Mouse (Mus musculus): ENCODE data around the gene Pde4d. TPM values are rescaled to one million over a fixed set of nuclear protein-coding genes. Genes with fewer than 3 reads are reported as not detected.

Pde4d gene
- polyA plus RNA-seq, 1 experiment from 2014 or later, result 19.1 TPM

GRCm38 (mm10) chr13:109118296-109118800 lies 668.6 kb downstream of the Pde4d start:
- Histone ChIP-seq H3K36me3 (no peaks in the 10 kb centered on the region), H3K27me3 (peaks cover 39% of the 10 kb centered on the region), H3K4me3 (replicated peaks) (no peak overlapping the region), H3K9ac (no peak overlapping the region), H3K9me3 (replicated peaks) (no peaks in the 10 kb centered on the region), H3K27ac (replicated peaks) (no peak overlapping the region), H3K4me2 (replicated peaks) (no peak overlapping the region), H3K4me1 (peaks cover 16% of the 10 kb centered on the region)
- ATAC-seq (ENCODE audit: insufficient number of reproducible peaks, low FRiP score, low TSS enrichment, low read depth), result no peak
- 82% methylated on average over 1 of the region's 1 CpGs for WGBS

GRCm38 (mm10) chr13:109121867-109122266 lies 672.1 kb downstream of the Pde4d start:
- H3K27me3 ChIP-seq, result peaks cover 20% of the 10 kb centered on the region
- H3K4me3 ChIP-seq (replicated peaks), result no peak overlapping the region
- H3K9me3 ChIP-seq (replicated peaks), result no peaks in the 10 kb centered on the region
- peaks cover 6% of the 10 kb centered on the region for H3K4me1 ChIP-seq
- no peak for ATAC-seq (ENCODE audit: insufficient number of reproducible peaks, low FRiP score, low TSS enrichment, low read depth)
- H3K36me3 ChIP-seq, result no peaks in the 10 kb centered on the region
- 58% methylated on average over 3 of the region's 3 CpGs for WGBS
- H3K27ac ChIP-seq (replicated peaks), result no peak overlapping the region
- H3K4me2 ChIP-seq (replicated peaks), result no peak overlapping the region
- no peak overlapping the region for H3K9ac ChIP-seq

- H3K27ac ChIP-seq (replicated peaks), result no peak overlapping the region
- H3K27me3 ChIP-seq, result no peaks in the 10 kb centered on the region
These were observed 686.7 kb downstream of the Pde4d start for GRCm38 (mm10) chr13:109136405-109136804.

GRCm38 (mm10) chr13:109158703-109159102 lies 709.0 kb downstream of the Pde4d start:
- Histone ChIP-seq H3K27ac (replicated peaks) (no peak overlapping the region), H3K27me3 (no peaks in the 10 kb centered on the region), H3K36me3 (no peaks in the 10 kb centered on the region), H3K9ac (no peak overlapping the region), H3K4me1 (no peaks in the 10 kb centered on the region), H3K4me3 (replicated peaks) (no peak overlapping the region), H3K9me3 (replicated peaks) (no peaks in the 10 kb centered on the region), H3K4me2 (replicated peaks) (no peak overlapping the region)
- 64% methylated on average over 3 of the region's 3 CpGs for WGBS
- ATAC-seq (ENCODE audit: insufficient number of reproducible peaks, low FRiP score, low TSS enrichment, low read depth), result no peak

More at GRCm38 (mm10) chr13:109136405-109136804, 686.7 kb downstream of the Pde4d start:
- H3K4me2 ChIP-seq (replicated peaks), result no peak overlapping the region
- H3K4me3 ChIP-seq (replicated peaks), result no peak overlapping the region
- no peaks in the 10 kb centered on the region for H3K4me1 ChIP-seq
- no peak overlapping the region for H3K9ac ChIP-seq
- no peaks in the 10 kb centered on the region for H3K36me3 ChIP-seq
- no peaks in the 10 kb centered on the region for H3K9me3 ChIP-seq (replicated peaks)
- WGBS, result 43% methylated on average over 4 of the region's 4 CpGs
- ATAC-seq (ENCODE audit: insufficient number of reproducible peaks, low FRiP score, low TSS enrichment, low read depth), result no peak

- WGBS, result 88% methylated on average over 9 of the region's 9 CpGs
- ATAC-seq (ENCODE audit: insufficient number of reproducible peaks, low FRiP score, low TSS enrichment, low read depth), result no peak
- Histone ChIP-seq H3K27ac (replicated peaks) (no peak overlapping the region), H3K27me3 (no peaks in the 10 kb centered on the region), H3K9ac (no peak overlapping the region), H3K9me3 (replicated peaks) (no peaks in the 10 kb centered on the region), H3K4me2 (replicated peaks) (no peak overlapping the region), H3K36me3 (no peaks in the 10 kb centered on the region), H3K4me1 (no peaks in the 10 kb centered on the region), H3K4me3 (replicated peaks) (no peak overlapping the region)
These were observed 719.0 kb downstream of the Pde4d start for GRCm38 (mm10) chr13:109168556-109169334.

GRCm38 (mm10) chr13:109169335-109169606 lies 719.5 kb downstream of the Pde4d start:
- ATAC-seq (ENCODE audit: insufficient number of reproducible peaks, low FRiP score, low TSS enrichment, low read depth), result no peak
- no peak overlapping the region for H3K27ac ChIP-seq (replicated peaks)

GRCm38 (mm10) chr13:109171688-109172087 lies 721.9 kb downstream of the Pde4d start:
- H3K4me3 ChIP-seq (replicated peaks), result no peak overlapping the region
- H3K36me3 ChIP-seq, result no peaks in the 10 kb centered on the region
- 65% methylated on average over 7 of the region's 7 CpGs for WGBS
- no peaks in the 10 kb centered on the region for H3K4me1 ChIP-seq
- no peaks in the 10 kb centered on the region for H3K9me3 ChIP-seq (replicated peaks)
- no peak overlapping the region for H3K27ac ChIP-seq (replicated peaks)
- no peak for ATAC-seq (ENCODE audit: insufficient number of reproducible peaks, low FRiP score, low TSS enrichment, low read depth)
- H3K27me3 ChIP-seq, result no peaks in the 10 kb centered on the region
- H3K4me2 ChIP-seq (replicated peaks), result no peak overlapping the region
- H3K9ac ChIP-seq, result no peak overlapping the region

More at GRCm38 (mm10) chr13:109169335-109169606, 719.5 kb downstream of the Pde4d start:
- Histone ChIP-seq H3K4me2 (replicated peaks) (no peak overlapping the region), H3K36me3 (no peaks in the 10 kb centered on the region), H3K27me3 (no peaks in the 10 kb centered on the region), H3K9me3 (replicated peaks) (no peaks in the 10 kb centered on the region), H3K9ac (no peak overlapping the region), H3K4me1 (no peaks in the 10 kb centered on the region), H3K4me3 (replicated peaks) (no peak overlapping the region)
- 75% methylated on average over 2 of the region's 2 CpGs for WGBS

- Histone ChIP-seq H3K27ac (replicated peaks) (no peak overlapping the region), H3K27me3 (no peaks in the 10 kb centered on the region), H3K9ac (no peak overlapping the region), H3K9me3 (replicated peaks) (no peaks in the 10 kb centered on the region), H3K4me1 (no peaks in the 10 kb centered on the region), H3K4me2 (replicated peaks) (no peak overlapping the region), H3K4me3 (replicated peaks) (no peak overlapping the region), H3K36me3 (no peaks in the 10 kb centered on the region)
- ATAC-seq (ENCODE audit: insufficient number of reproducible peaks, low FRiP score, low TSS enrichment, low read depth), result no peak
- WGBS, result 69% methylated on average over 6 of the region's 6 CpGs
These were observed 725.5 kb downstream of the Pde4d start for GRCm38 (mm10) chr13:109175281-109175680.

- no peak overlapping the region for H3K4me3 ChIP-seq (replicated peaks)
- no peak for ATAC-seq (ENCODE audit: insufficient number of reproducible peaks, low FRiP score, low TSS enrichment, low read depth)
- 69% methylated on average over 11 of the region's 11 CpGs for WGBS
- H3K27me3 ChIP-seq, result no peaks in the 10 kb centered on the region
- no peaks in the 10 kb centered on the region for H3K9me3 ChIP-seq (replicated peaks)
- H3K4me2 ChIP-seq (replicated peaks), result no peak overlapping the region
- no peak overlapping the region for H3K27ac ChIP-seq (replicated peaks)
- H3K9ac ChIP-seq, result no peak overlapping the region
- H3K36me3 ChIP-seq, result no peaks in the 10 kb centered on the region
- no peaks in the 10 kb centered on the region for H3K4me1 ChIP-seq
These were observed 726.3 kb downstream of the Pde4d start for GRCm38 (mm10) chr13:109175852-109176621.

GRCm38 (mm10) chr13:109181363-109181762 lies 731.6 kb downstream of the Pde4d start:
- WGBS, result 84% methylated on average over 6 of the region's 6 CpGs
- Histone ChIP-seq H3K27me3 (no peaks in the 10 kb centered on the region), H3K9me3 (replicated peaks) (no peaks in the 10 kb centered on the region), H3K9ac (no peak overlapping the region), H3K4me3 (replicated peaks) (no peak overlapping the region), H3K36me3 (no peaks in the 10 kb centered on the region), H3K4me2 (replicated peaks) (no peak overlapping the region), H3K27ac (replicated peaks) (no peak overlapping the region), H3K4me1 (no peaks in the 10 kb centered on the region)
- no peak for ATAC-seq (ENCODE audit: insufficient number of reproducible peaks, low FRiP score, low TSS enrichment, low read depth)

- Histone ChIP-seq H3K36me3 (no peaks in the 10 kb centered on the region), H3K4me1 (no peaks in the 10 kb centered on the region), H3K4me3 (replicated peaks) (no peak overlapping the region), H3K4me2 (replicated peaks) (no peak overlapping the region), H3K27ac (replicated peaks) (no peak overlapping the region), H3K9me3 (replicated peaks) (no peaks in the 10 kb centered on the region), H3K27me3 (no peaks in the 10 kb centered on the region), H3K9ac (no peak overlapping the region)
- WGBS, result 79% methylated on average over 4 of the region's 4 CpGs
- no peak for ATAC-seq (ENCODE audit: insufficient number of reproducible peaks, low FRiP score, low TSS enrichment, low read depth)
These were observed 740.9 kb downstream of the Pde4d start for GRCm38 (mm10) chr13:109190652-109191051.

Data from embryonic facial prominence, embryonic 15.5 days (tissue).